Mouse (Mus musculus): ENCODE data around the gene Edc4. TPM values are rescaled to one million over a fixed set of nuclear protein-coding genes. Genes with fewer than 3 reads are reported as not detected.
A peak's percentile ranks its signal among the peaks of the same experiment; 100 is the strongest.

Edc4 gene
- total and polyA plus RNA-seq, 3 experiments: 33.8 to 97.4 (median 35.9) TPM

- no peak for DNase-seq
These were observed 14.2 kb upstream of the Edc4 start for GRCm38 (mm10) chr8:105866364-105867029.

- no peak for DNase-seq
These were observed 6.4 kb upstream of the Edc4 start for GRCm38 (mm10) chr8:105874301-105874700.

GRCm38 (mm10) chr8:105889756-105890465, 9.2 kb downstream of the Edc4 start:
- DNase-seq: no peak

- no peak for DNase-seq
These were observed 10.2 kb downstream of the Edc4 start for GRCm38 (mm10) chr8:105890870-105891269.

GRCm38 (mm10) chr8:105892432-105892831, 11.8 kb downstream of the Edc4 start:
- peak; percentile 25 for DNase-seq

GRCm38 (mm10) chr8:105893339-105893738, 12.7 kb downstream of the Edc4 start, which contains the start of gene Nrn1l:
TSS of gene Nrn1l (plus strand) at chr8:105893567.
- DNase-seq: peak; percentile 82

GRCm38 (mm10) chr8:105897801-105898480, 17.3 kb downstream of the Edc4 start:
- no peak for DNase-seq

GRCm38 (mm10) chr8:105900180-105900940, 19.7 kb downstream of the Edc4 start, which contains the start of gene Pskh1:
TSS of gene Pskh1 (plus strand) at chr8:105900441.
- DNase-seq: peak; percentile 96

GRCm38 (mm10) chr8:105900941-105901616, 20.4 kb downstream of the Edc4 start:
- DNase-seq: no peak

GRCm38 (mm10) chr8:105919390-105919789, 38.7 kb downstream of the Edc4 start:
- no peak for DNase-seq

GRCm38 (mm10) chr8:105925123-105925522, 44.4 kb downstream of the Edc4 start:
- DNase-seq: no peak

GRCm38 (mm10) chr8:105930602-105931001, 49.9 kb downstream of the Edc4 start:
- peak; percentile 89 for DNase-seq

GRCm38 (mm10) chr8:105931271-105931670, 50.6 kb downstream of the Edc4 start:
- no peak for DNase-seq

- DNase-seq: no peak
These were observed 51.8 kb downstream of the Edc4 start for GRCm38 (mm10) chr8:105932525-105932924.

GRCm38 (mm10) chr8:105933762-105934161, 53.1 kb downstream of the Edc4 start, which contains the start of gene Ctrl:
TSS of gene Ctrl (minus strand) at chr8:105933862.
- no peak for DNase-seq

GRCm38 (mm10) chr8:105935105-105935504, 54.4 kb downstream of the Edc4 start:
- no peak for DNase-seq

- DNase-seq: no peak
These were observed 55.4 kb downstream of the Edc4 start for GRCm38 (mm10) chr8:105935863-105936603.

GRCm38 (mm10) chr8:105936866-105937475, 56.3 kb downstream of the Edc4 start:
- peak; percentile 95 for DNase-seq

GRCm38 (mm10) chr8:105937496-105938305, 57.0 kb downstream of the Edc4 start:
- DNase-seq: peak; percentile 77

Data from adrenal gland, adult 2 months (tissue).